Comparison of ENCODE assay signal across 8 mouse cellular contexts in genomic region chr17:6655567-6656281, GRCm38 (mm10). TPM values are rescaled to one million over a fixed set of nuclear protein-coding genes. Genes with fewer than 3 reads are reported as not detected.
DNase-seq lines count a peak whose midpoint lies in the region; ATAC-seq and TF ChIP-seq lines count a peak whose summit lies in the region.
"Not testable (repeated sequence)": the region's sequence is repeated elsewhere in the genome, so short reads cannot be mapped to it uniquely, and the experiment has no call there.

Gene Dynlt1f (minus strand): TSS chr17:6655900.

- not testable (repeated sequence) for H3K4me1 ChIP-seq in forebrain, postnatal 0 days (ENCODE audit: insufficient read depth); liver, embryonic 16.5 days (ENCODE audit: control insufficient read depth, low read depth, low read length); stomach, postnatal 0 days (replicated peaks; ENCODE audit: control insufficient read depth, insufficient read depth)

- peak; percentile 87 for ATAC-seq in forebrain, postnatal 0 days
- peak; percentile 96 for ATAC-seq in liver, embryonic 16.5 days (ENCODE audit: low read depth)
- peak; percentile 94 for ATAC-seq in stomach, postnatal 0 days (ENCODE audit: low FRiP score, low TSS enrichment)

- TF ChIP-seq EP300 in stomach, postnatal 0 days (optimal IDR thresholded peaks at IDR 0.05): not testable (repeated sequence)

- not testable (repeated sequence) for H3K27me3 ChIP-seq in forebrain, postnatal 0 days (ENCODE audit: insufficient read depth, low read length); liver, embryonic 16.5 days (ENCODE audit: control insufficient read depth, insufficient read depth, low read depth, low read length); stomach, postnatal 0 days (ENCODE audit: control insufficient read depth, insufficient read depth, low read length)

- intact Hi-C loops in heart, postnatal 36 days (cut with DNase I): not testable (repeated sequence)

- peak within 1 kb of the TSS; percentile 36 for H3K4me3 ChIP-seq in forebrain, postnatal 0 days (ENCODE audit: low read depth, low read length)
- peak within 1 kb of the TSS; percentile 68 for H3K4me3 ChIP-seq in liver, embryonic 16.5 days (ENCODE audit: low read depth, low read length)
- H3K4me3 ChIP-seq in stomach, postnatal 0 days (ENCODE audit: low read depth, low read length): peak within 1 kb of the TSS; percentile 44

- H3K9me3 ChIP-seq in forebrain, postnatal 0 days (ENCODE audit: low read length); liver, embryonic 16.5 days (replicated peaks; ENCODE audit: control insufficient read depth, low read length); stomach, postnatal 0 days (ENCODE audit: control insufficient read depth, low read length): not testable (repeated sequence)

- peak within 1 kb of the TSS; percentile 49 for H3K4me2 ChIP-seq in forebrain, postnatal 0 days (ENCODE audit: low read depth)
- peak within 1 kb of the TSS; percentile 77 for H3K4me2 ChIP-seq in liver, embryonic 16.5 days (ENCODE audit: low read depth, low read length)
- peak within 1 kb of the TSS; percentile 52 for H3K4me2 ChIP-seq in stomach, postnatal 0 days (replicated peaks; ENCODE audit: low read depth)

- not testable (repeated sequence) for TF ChIP-seq CTCF in forebrain, postnatal 0 days (IDR thresholded peaks at IDR 0.05; ENCODE audit: low read depth); stomach, postnatal 0 days (IDR thresholded peaks at IDR 0.05; ENCODE audit: low read depth)

- 2% methylated on average over 22 of the region's 33 CpGs for WGBS in forebrain, postnatal 0 days
- WGBS in liver, embryonic 16.5 days (ENCODE audit: insufficient replicate concordance): 5% methylated on average over 16 of the region's 33 CpGs
- WGBS in stomach, postnatal 0 days: 1% methylated on average over 17 of the region's 33 CpGs

- not testable (repeated sequence) for H3K36me3 ChIP-seq in forebrain, postnatal 0 days (ENCODE audit: insufficient read depth); liver, embryonic 16.5 days (ENCODE audit: control insufficient read depth, insufficient read depth); stomach, postnatal 0 days (ENCODE audit: control insufficient read depth, insufficient read depth, low read length)

- H3K9ac ChIP-seq in forebrain, postnatal 0 days: peak within 1 kb of the TSS; percentile 64
- peak within 1 kb of the TSS; percentile 69 for H3K9ac ChIP-seq in liver, embryonic 16.5 days (ENCODE audit: low read depth, low read length)
- peak within 1 kb of the TSS; percentile 59; the same call in 1 of the 2 replicates for H3K9ac ChIP-seq in stomach, postnatal 0 days (ENCODE audit: low read length)

- peak within 1 kb of the TSS; percentile 73 for H3K27ac ChIP-seq in forebrain, postnatal 0 days (ENCODE audit: low read depth, low read length)
- H3K27ac ChIP-seq in liver, embryonic 16.5 days (ENCODE audit: low read length): not testable (repeated sequence)
- peak within 1 kb of the TSS; percentile 65; the same call in 1 of the 2 replicates for H3K27ac ChIP-seq in stomach, postnatal 0 days (replicated peaks)

- DNase-seq in ES-CJ7 (ENCODE audit: low read depth, low spot score): peak; percentile 52
- peak; percentile 71 to 72 for DNase-seq in cerebellum, adult 18-20 months
- DNase-seq in forebrain, postnatal 0 days: peak; percentile 43
- peak; percentile 70 to 82 for DNase-seq in heart, postnatal 36 days
- peak; percentile 64 for DNase-seq in layer of hippocampus, adult 11-12 months (ENCODE audit: low spot score)
- peak; percentile 26 for DNase-seq in neural tube, embryonic 10.5 days (ENCODE audit: extremely low spot score, low spot score)
- DNase-seq in stomach, postnatal 0 days (ENCODE audit: low spot score): peak; percentile 27

RNA-seq across cellular contexts. Expression of gene Dynlt1f, which starts in this region (rescaled TPM):
- total RNA-seq in forebrain, postnatal 0 days (2014; rRNA removed): 91.6 and 111 TPM in 2 replicates
- polyA plus RNA-seq in forebrain, postnatal 0 days (2015; fragmentation: Nextera tagmentation; extraction: Ambion mirVana): 244 and 265 TPM in 2 replicates
- total RNA-seq in heart, postnatal 36 days (2021): 10 to 100 TPM; 49.9 to 55.4 TPM
- polyA plus RNA-seq in liver, embryonic 16.5 days (2015; fragmentation: Nextera tagmentation; extraction: Ambion mirVana): 64.6 and 76.0 TPM in 2 replicates
- 186 and 187 TPM in 2 replicates for polyA plus RNA-seq in stomach, postnatal 0 days (2015; fragmentation: Nextera tagmentation; extraction: Ambion mirVana)

Comparison
In these comparisons a context has a peak if more than half of its experiments do, and no peak if none do; other contexts are left out.
1. DNase-seq: peak in every context shown above with its lines; median percentile 76 in heart, postnatal 36 days; 72 in cerebellum, adult 18-20 months; 64 in layer of hippocampus, adult 11-12 months; 52 in ES-CJ7; 43 in forebrain, postnatal 0 days; 27 in stomach, postnatal 0 days; 26 in neural tube, embryonic 10.5 days.